Mouse (Mus musculus): Measurements from ENCODE around the gene Il15ra. TPM values are rescaled to one million over a fixed set of nuclear protein-coding genes. Genes with fewer than 3 reads are reported as not detected.
A peak's percentile ranks its signal among the peaks of the same experiment; 100 is the strongest.

The Il15ra gene
- polyA plus RNA-seq, 1 experiment from 2014 or later, result 1.1 TPM

DNA sequence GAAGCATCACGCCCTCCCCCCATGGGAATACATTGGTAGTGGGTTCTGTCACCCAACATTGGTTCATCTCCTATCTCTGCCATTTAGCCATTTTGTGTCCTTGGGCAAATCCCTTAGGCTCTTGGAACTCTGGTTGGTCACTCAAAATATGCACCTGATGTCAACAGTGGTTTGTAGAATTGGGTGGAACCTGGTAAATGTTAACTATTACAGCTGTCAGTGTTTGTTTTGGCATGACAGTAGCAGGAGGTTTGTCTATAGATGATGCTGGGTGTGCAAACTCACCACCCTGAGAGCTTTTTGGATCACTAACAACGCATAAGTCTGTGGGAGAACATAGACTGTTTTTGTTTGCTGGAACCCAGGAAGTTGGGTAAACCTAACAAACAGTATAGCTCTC lies 13.5 kb downstream of the Il15ra start:
- H3K27ac ChIP-seq (ENCODE audit: low read depth, low read length), result no peak overlapping the region
- no peaks in the 10 kb centered on the region for H3K27me3 ChIP-seq (ENCODE audit: control insufficient read depth, insufficient read depth, low read length)
- 88% methylated on average over 2 of the region's 2 CpGs for WGBS
- H3K4me3 ChIP-seq (ENCODE audit: low read depth, low read length), result no peak overlapping the region
- H3K4me1 ChIP-seq (ENCODE audit: control insufficient read depth, insufficient read depth, low read length), result no peaks in the 10 kb centered on the region
- H3K9me3 ChIP-seq (ENCODE audit: control insufficient read depth, low read length), result no peaks in the 10 kb centered on the region
- H3K9ac ChIP-seq (replicated peaks; ENCODE audit: low read depth, low read length), result no peak overlapping the region
- H3K36me3 ChIP-seq (ENCODE audit: control insufficient read depth, insufficient read depth, low read length), result no peaks in the 10 kb centered on the region
- no peak for ATAC-seq (ENCODE audit: low read depth)
- H3K4me2 ChIP-seq (ENCODE audit: low read depth, low read length), result no peak overlapping the region

DNA sequence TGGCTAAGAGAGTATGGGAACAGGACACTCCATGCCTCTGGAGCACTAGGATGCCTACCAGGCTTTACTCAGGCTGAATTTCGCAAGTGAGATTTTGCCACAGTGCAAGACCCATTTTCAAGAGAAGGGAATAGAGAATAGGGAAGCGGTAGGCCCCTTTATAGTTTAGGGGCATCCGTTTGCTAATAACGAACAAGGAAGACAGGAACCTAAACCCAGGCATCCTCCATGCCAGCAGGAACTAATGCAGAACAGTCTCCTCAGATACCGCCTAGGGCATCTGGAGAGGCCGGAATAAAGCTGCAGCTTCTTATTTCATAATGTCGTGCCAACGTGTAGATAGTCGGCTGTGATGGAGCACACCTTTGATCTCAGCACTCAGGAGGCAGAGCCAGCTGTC lies 17.5 kb downstream of the Il15ra start:
- H3K9me3 ChIP-seq (ENCODE audit: control insufficient read depth, low read length), result no peaks in the 10 kb centered on the region
- no peak overlapping the region for H3K4me3 ChIP-seq (ENCODE audit: low read depth, low read length)
- 93% methylated on average over 9 of the region's 9 CpGs for WGBS
- H3K27me3 ChIP-seq (ENCODE audit: control insufficient read depth, insufficient read depth, low read length), result no peaks in the 10 kb centered on the region
- no peak for ATAC-seq (ENCODE audit: low read depth)
- H3K27ac ChIP-seq (ENCODE audit: low read depth, low read length), result no peak overlapping the region
- H3K4me1 ChIP-seq (ENCODE audit: control insufficient read depth, insufficient read depth, low read length), result no peaks in the 10 kb centered on the region
- H3K36me3 ChIP-seq (ENCODE audit: control insufficient read depth, insufficient read depth, low read length), result no peaks in the 10 kb centered on the region
- H3K4me2 ChIP-seq (ENCODE audit: low read depth, low read length), result no peak overlapping the region
- no peak overlapping the region for H3K9ac ChIP-seq (replicated peaks; ENCODE audit: low read depth, low read length)

GRCm38 (mm10) chr2:11727574-11727973 lies 22.5 kb downstream of the Il15ra start:
- no peak overlapping the region for H3K4me3 ChIP-seq (ENCODE audit: low read depth, low read length)
- ATAC-seq (ENCODE audit: low read depth), result no peak
- no peaks in the 10 kb centered on the region for H3K9me3 ChIP-seq (ENCODE audit: control insufficient read depth, low read length)
- H3K36me3 ChIP-seq (ENCODE audit: control insufficient read depth, insufficient read depth, low read length), result no peaks in the 10 kb centered on the region
- 95% methylated on average over 5 of the region's 5 CpGs for WGBS
- no peak overlapping the region for H3K4me2 ChIP-seq (ENCODE audit: low read depth, low read length)
- H3K4me1 ChIP-seq (ENCODE audit: control insufficient read depth, insufficient read depth, low read length), result no peaks in the 10 kb centered on the region
- H3K9ac ChIP-seq (replicated peaks; ENCODE audit: low read depth, low read length), result no peak overlapping the region
- H3K27ac ChIP-seq (ENCODE audit: low read depth, low read length), result no peak overlapping the region
- H3K27me3 ChIP-seq (ENCODE audit: control insufficient read depth, insufficient read depth, low read length), result no peaks in the 10 kb centered on the region

DNA sequence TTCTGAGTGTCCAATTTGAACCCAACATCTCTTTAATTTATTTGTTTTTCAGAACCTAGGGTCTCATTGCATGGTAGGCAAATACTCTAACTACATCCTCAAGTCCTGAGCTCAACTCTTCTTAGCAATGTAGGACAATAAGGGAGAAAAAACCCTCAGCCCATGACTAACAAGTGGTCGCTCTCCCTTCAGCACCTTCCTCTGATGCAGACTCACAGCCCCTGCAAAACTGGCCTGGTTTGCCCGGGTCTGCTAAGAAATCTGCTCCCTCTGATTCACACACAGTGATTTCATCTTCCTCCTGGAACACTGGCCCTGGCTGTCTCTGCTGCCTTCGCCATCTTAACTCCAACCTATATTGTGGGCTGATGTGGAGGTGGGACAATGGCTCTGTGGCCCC lies 24.0 kb downstream of the Il15ra start:
- no peaks in the 10 kb centered on the region for H3K9me3 ChIP-seq (ENCODE audit: control insufficient read depth, low read length)
- no peaks in the 10 kb centered on the region for H3K27me3 ChIP-seq (ENCODE audit: control insufficient read depth, insufficient read depth, low read length)
- 63% methylated on average over 3 of the region's 3 CpGs for WGBS
- H3K4me2 ChIP-seq (ENCODE audit: low read depth, low read length), result no peak overlapping the region
- H3K36me3 ChIP-seq (ENCODE audit: control insufficient read depth, insufficient read depth, low read length), result no peaks in the 10 kb centered on the region
- no peak overlapping the region for H3K4me3 ChIP-seq (ENCODE audit: low read depth, low read length)
- ATAC-seq (ENCODE audit: low read depth), result no peak
- H3K4me1 ChIP-seq (ENCODE audit: control insufficient read depth, insufficient read depth, low read length), result no peaks in the 10 kb centered on the region
- no peak overlapping the region for H3K9ac ChIP-seq (replicated peaks; ENCODE audit: low read depth, low read length)
- H3K27ac ChIP-seq (ENCODE audit: low read depth, low read length), result no peak overlapping the region

- Histone ChIP-seq H3K27ac (ENCODE audit: low read depth, low read length) (no peak overlapping the region), H3K4me1 (ENCODE audit: control insufficient read depth, insufficient read depth, low read length) (no peaks in the 10 kb centered on the region), H3K4me2 (ENCODE audit: low read depth, low read length) (no peak overlapping the region), H3K36me3 (ENCODE audit: control insufficient read depth, insufficient read depth, low read length) (no peaks in the 10 kb centered on the region), H3K9me3 (ENCODE audit: control insufficient read depth, low read length) (no peaks in the 10 kb centered on the region), H3K27me3 (ENCODE audit: control insufficient read depth, insufficient read depth, low read length) (no peaks in the 10 kb centered on the region), H3K9ac (replicated peaks; ENCODE audit: low read depth, low read length) (no peak overlapping the region), H3K4me3 (ENCODE audit: low read depth, low read length) (no peak overlapping the region)
- WGBS, result 71% methylated on average over 5 of the region's 5 CpGs
- ATAC-seq (ENCODE audit: low read depth), result 0 out of 2 replicates have a peak, but pooled peaks have one; percentile 31
Measured at GRCm38 (mm10) chr2:11732978-11733377, 27.9 kb downstream of the Il15ra start.

- no peaks in the 10 kb centered on the region for H3K9me3 ChIP-seq (ENCODE audit: control insufficient read depth, low read length)
- H3K4me2 ChIP-seq (ENCODE audit: low read depth, low read length), result no peak overlapping the region
- H3K4me3 ChIP-seq (ENCODE audit: low read depth, low read length), result no peak overlapping the region
- H3K4me1 ChIP-seq (ENCODE audit: control insufficient read depth, insufficient read depth, low read length), result no peaks in the 10 kb centered on the region
- H3K9ac ChIP-seq (replicated peaks; ENCODE audit: low read depth, low read length), result no peak overlapping the region
- H3K27ac ChIP-seq (ENCODE audit: low read depth, low read length), result no peak overlapping the region
- no peaks in the 10 kb centered on the region for H3K27me3 ChIP-seq (ENCODE audit: control insufficient read depth, insufficient read depth, low read length)
- H3K36me3 ChIP-seq (ENCODE audit: control insufficient read depth, insufficient read depth, low read length), result peaks cover 4% of the 10 kb centered on the region
- 86% methylated on average over 6 of the region's 6 CpGs for WGBS
- ATAC-seq (ENCODE audit: low read depth), result no peak
Measured at GRCm38 (mm10) chr2:11735853-11736252, 30.8 kb downstream of the Il15ra start.

DNA sequence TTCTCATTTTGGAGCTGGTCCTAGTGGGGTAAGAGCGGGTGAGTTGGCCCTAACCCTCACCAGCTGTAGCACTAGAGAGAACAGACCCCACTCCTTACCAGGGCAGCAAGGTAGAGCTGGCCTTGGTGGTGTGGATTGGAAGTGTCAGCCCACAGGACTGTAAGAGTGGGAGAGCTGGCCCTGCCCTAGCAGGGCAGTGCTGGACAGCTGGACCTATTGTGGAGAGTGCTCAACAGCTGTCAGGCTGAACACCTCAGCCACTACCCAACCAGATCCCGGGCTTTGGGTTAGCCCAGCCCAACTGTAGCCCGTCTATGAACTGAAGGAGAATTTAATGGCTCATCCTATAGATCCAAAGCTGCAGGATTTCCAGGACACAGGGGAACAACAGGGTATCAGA lies 33.7 kb downstream of the Il15ra start:
- Histone ChIP-seq H3K27me3 (ENCODE audit: control insufficient read depth, insufficient read depth, low read length) (no peaks in the 10 kb centered on the region), H3K9me3 (ENCODE audit: control insufficient read depth, low read length) (no peaks in the 10 kb centered on the region), H3K4me2 (ENCODE audit: low read depth, low read length) (no peak overlapping the region), H3K9ac (replicated peaks; ENCODE audit: low read depth, low read length) (no peak overlapping the region), H3K36me3 (ENCODE audit: control insufficient read depth, insufficient read depth, low read length) (peaks cover 33% of the 10 kb centered on the region), H3K4me1 (ENCODE audit: control insufficient read depth, insufficient read depth, low read length) (no peaks in the 10 kb centered on the region), H3K4me3 (ENCODE audit: low read depth, low read length) (no peak overlapping the region), H3K27ac (ENCODE audit: low read depth, low read length) (no peak overlapping the region)
- 88% methylated on average over 3 of the region's 3 CpGs for WGBS
- ATAC-seq (ENCODE audit: low read depth), result peak; percentile 48; the same call in 1 of the 2 replicates

GRCm38 (mm10) chr2:11739516-11740051 lies 34.5 kb downstream of the Il15ra start:
- Histone ChIP-seq H3K4me2 (ENCODE audit: low read depth, low read length) (no peak overlapping the region), H3K27ac (ENCODE audit: low read depth, low read length) (no peak overlapping the region), H3K4me1 (ENCODE audit: control insufficient read depth, insufficient read depth, low read length) (no peaks in the 10 kb centered on the region), H3K27me3 (ENCODE audit: control insufficient read depth, insufficient read depth, low read length) (no peaks in the 10 kb centered on the region), H3K36me3 (ENCODE audit: control insufficient read depth, insufficient read depth, low read length) (peaks cover 36% of the 10 kb centered on the region), H3K4me3 (ENCODE audit: low read depth, low read length) (no peak overlapping the region), H3K9ac (replicated peaks; ENCODE audit: low read depth, low read length) (no peak overlapping the region), H3K9me3 (ENCODE audit: control insufficient read depth, low read length) (no peaks in the 10 kb centered on the region)
- ATAC-seq (ENCODE audit: low read depth), result no peak
- 94% methylated on average over 4 of the region's 4 CpGs for WGBS

DNA sequence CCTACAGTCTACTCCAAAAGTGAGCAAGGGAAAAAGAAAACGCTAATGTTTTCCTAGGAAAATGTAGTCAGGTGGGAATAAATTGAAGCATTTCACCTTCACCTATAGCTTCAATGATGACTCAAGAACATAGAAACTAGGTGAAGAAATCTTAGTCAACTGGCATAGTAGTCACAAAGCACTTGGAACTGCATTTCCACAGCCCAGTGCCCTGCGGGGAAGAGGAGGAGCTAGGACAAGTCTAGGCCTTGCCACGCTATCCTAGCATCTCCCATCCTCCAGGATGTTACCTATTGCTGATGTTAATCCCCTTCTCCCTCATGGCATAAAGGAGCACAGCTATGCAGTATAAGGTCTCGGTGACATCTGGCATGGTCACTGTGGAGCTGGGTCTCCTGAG lies 57.5 kb downstream of the Il15ra start:
- ATAC-seq (ENCODE audit: low read depth), result no peak
- no peak overlapping the region for H3K9ac ChIP-seq (replicated peaks; ENCODE audit: low read depth, low read length)
- no peak overlapping the region for H3K4me2 ChIP-seq (ENCODE audit: low read depth, low read length)
- H3K27me3 ChIP-seq (ENCODE audit: control insufficient read depth, insufficient read depth, low read length), result no peaks in the 10 kb centered on the region
- no peak overlapping the region for H3K27ac ChIP-seq (ENCODE audit: low read depth, low read length)
- no peaks in the 10 kb centered on the region for H3K9me3 ChIP-seq (ENCODE audit: control insufficient read depth, low read length)
- H3K4me1 ChIP-seq (ENCODE audit: control insufficient read depth, insufficient read depth, low read length), result no peaks in the 10 kb centered on the region
- H3K4me3 ChIP-seq (ENCODE audit: low read depth, low read length), result no peak overlapping the region
- 95% methylated on average over 4 of the region's 4 CpGs for WGBS
- H3K36me3 ChIP-seq (ENCODE audit: control insufficient read depth, insufficient read depth, low read length), result peaks cover 91% of the 10 kb centered on the region
